In the genomic region with DNA sequence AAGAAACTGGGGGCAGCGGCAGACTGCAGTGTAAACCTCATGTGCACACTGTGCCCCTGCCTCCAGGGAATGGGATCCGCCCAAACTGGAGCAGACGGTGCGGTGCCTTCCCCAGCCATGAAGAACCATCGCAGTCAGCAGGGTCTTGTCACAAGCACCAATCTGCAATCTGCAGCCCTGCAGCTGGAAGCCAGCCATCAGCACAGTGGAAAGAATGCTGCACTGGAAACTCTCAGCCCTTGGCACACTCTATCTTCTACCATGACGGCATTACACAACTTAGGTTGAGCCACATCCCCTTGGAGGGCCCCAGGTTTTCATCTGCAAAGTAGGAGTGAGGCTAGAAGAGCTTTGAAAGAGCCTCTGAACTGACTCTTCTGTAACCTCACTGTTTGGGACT, we compare ENCODE assay signal across 8 mouse cellular contexts.
A peak's percentile ranks its signal among the peaks of the same experiment; 100 is the strongest.
DNase-seq lines count a peak whose midpoint lies in the region; ATAC-seq lines count a peak whose summit lies in the region.

No protein-coding gene starts in this region.

- DNase-seq in neural tube, embryonic 10.5 days (ENCODE audit: extremely low spot score, low spot score): no peak
- DNase-seq in fibroblast of lung, adult 2 months (ENCODE audit: low read depth): peak; percentile 90
- peak; percentile 70 to 71 for DNase-seq in heart, postnatal 14 days
- no peak for DNase-seq in right cerebral cortex, adult 18-20 months
- DNase-seq in thymus, adult 18-20 months: no peak

- no peak overlapping the region for H3K4me2 ChIP-seq in neural tube, embryonic 13.5 days
- 0 out of 2 replicates have a peak overlapping the region, but pooled peaks have one; percentile 2 for H3K4me2 ChIP-seq in liver, embryonic 15.5 days
- no peak overlapping the region for H3K4me2 ChIP-seq in stomach, embryonic 15.5 days

- peaks cover 25% of the 10 kb centered on the region for H3K4me1 ChIP-seq in neural tube, embryonic 13.5 days (replicated peaks)
- peaks cover 32% of the 10 kb centered on the region for H3K4me1 ChIP-seq in liver, embryonic 15.5 days (replicated peaks)
- H3K4me1 ChIP-seq in stomach, embryonic 15.5 days: peaks cover 4% of the 10 kb centered on the region; the same call in 1 of the 2 replicates

- H3K36me3 ChIP-seq in neural tube, embryonic 13.5 days: no peaks in the 10 kb centered on the region
- H3K36me3 ChIP-seq in liver, embryonic 15.5 days (replicated peaks): no peaks in the 10 kb centered on the region
- H3K36me3 ChIP-seq in stomach, embryonic 15.5 days: no peaks in the 10 kb centered on the region

- H3K27me3 ChIP-seq in neural tube, embryonic 13.5 days: no peaks in the 10 kb centered on the region
- no peaks in the 10 kb centered on the region for H3K27me3 ChIP-seq in liver, embryonic 15.5 days
- no peaks in the 10 kb centered on the region for H3K27me3 ChIP-seq in stomach, embryonic 15.5 days (replicated peaks)

- 0 out of 2 replicates have a peak overlapping the region, but pooled peaks have one; percentile 29 for H3K27ac ChIP-seq in neural tube, embryonic 13.5 days (replicated peaks)
- H3K27ac ChIP-seq in liver, embryonic 15.5 days (replicated peaks): no peak overlapping the region
- H3K27ac ChIP-seq in stomach, embryonic 15.5 days: peak overlapping the region; percentile 60; the same call in 1 of the 2 replicates

- peak; percentile 59; the same call in 1 of the 2 replicates for ATAC-seq in neural tube, embryonic 13.5 days (ENCODE audit: low read depth)
- peak; percentile 55 for ATAC-seq in liver, embryonic 15.5 days (ENCODE audit: insufficient read depth)
- peak; percentile 84; the same call in 1 of the 2 replicates for ATAC-seq in stomach, embryonic 15.5 days (ENCODE audit: insufficient read depth, low FRiP score, low read depth)

- no peak overlapping the region for H3K9ac ChIP-seq in neural tube, embryonic 13.5 days
- no peak overlapping the region for H3K9ac ChIP-seq in liver, embryonic 15.5 days
- no peak overlapping the region for H3K9ac ChIP-seq in stomach, embryonic 15.5 days

- WGBS in neural tube, embryonic 13.5 days: 59% methylated on average over 6 of the region's 6 CpGs
- WGBS in liver, embryonic 15.5 days (ENCODE audit: insufficient replicate concordance): 43% methylated on average over 6 of the region's 6 CpGs
- WGBS in stomach, embryonic 15.5 days: 37% methylated on average over 6 of the region's 6 CpGs

- no peaks in the 10 kb centered on the region for H3K9me3 ChIP-seq in neural tube, embryonic 13.5 days
- no peaks in the 10 kb centered on the region for H3K9me3 ChIP-seq in liver, embryonic 15.5 days (replicated peaks)
- H3K9me3 ChIP-seq in stomach, embryonic 15.5 days: no peaks in the 10 kb centered on the region

- intact Hi-C loops in heart, postnatal 14 days (cut with DNase I): no loop called here

- no peak overlapping the region for H3K4me3 ChIP-seq in neural tube, embryonic 13.5 days
- H3K4me3 ChIP-seq in liver, embryonic 15.5 days (replicated peaks): no peak overlapping the region
- H3K4me3 ChIP-seq in stomach, embryonic 15.5 days (replicated peaks): no peak overlapping the region

Comparison
In these comparisons a context has a peak if more than half of its experiments do, and no peak if none do; other contexts are left out.
1. DNase-seq: peak in fibroblast of lung, adult 2 months (single experiment) and heart, postnatal 14 days (2 of 2); none in neural tube, embryonic 10.5 days (single experiment), right cerebral cortex, adult 18-20 months (single experiment) and thymus, adult 18-20 months (0 of 2).
2. Peak in every context shown above with its lines, with median percentiles within 50 percentile points of each other: ATAC-seq.